Mouse (Mus musculus) hindbrain, embryonic 13.5 days (tissue): ENCODE results near the gene Zfp319. TPM values are rescaled to one million over a fixed set of nuclear protein-coding genes. Genes with fewer than 3 reads are reported as not detected.

ENCODE experiments used
- ATAC-seq: fragments of 200-750 bp; cut with Nextera tagmentation; 2 replicates; pipeline ENCODE4 v1.8.0; 2017; ENCODE audit warnings: moderate TSS enrichment; ENCODE audit not compliant: low FRiP score
- H3K27ac ChIP-seq: fragments of 300-500 bp; sonication (generic); 2 replicates; pipeline ENCODE4 v1.5.1; 2015; ENCODE audit warnings: inconsistent platforms, mild to moderate bottlenecking, moderate library complexity
- H3K27me3 ChIP-seq: fragments of 300-500 bp; sonication (generic); 2 replicates; pipeline ENCODE4 v1.6.1; 2015; ENCODE audit warnings: mild to moderate bottlenecking, inconsistent platforms
- H3K36me3 ChIP-seq: fragments of 300-500 bp; sonication (generic); 2 replicates; pipeline ENCODE4 v1.6.1; 2015; ENCODE audit warnings: mild to moderate bottlenecking, inconsistent platforms
- H3K4me1 ChIP-seq: fragments of 300-500 bp; sonication (generic); replicated peaks from 2 replicates; pipeline ENCODE4 v1.6.1; 2015; ENCODE audit warnings: inconsistent platforms
- H3K4me2 ChIP-seq: fragments of 300-500 bp; sonication (generic); 2 replicates; pipeline ENCODE4 v1.6.1; 2015; ENCODE audit warnings: inconsistent platforms, mild to moderate bottlenecking, moderate library complexity
- H3K4me3 ChIP-seq: fragments of 300-500 bp; sonication (generic); 2 replicates; pipeline ENCODE4 v1.5.1; 2015; ENCODE audit warnings: mild to moderate bottlenecking, inconsistent platforms
- H3K9ac ChIP-seq: fragments of 300-500 bp; sonication (generic); 2 replicates; pipeline ENCODE4 v1.6.1; 2015; ENCODE audit warnings: mild to moderate bottlenecking, inconsistent platforms
- H3K9me3 ChIP-seq: fragments of 300-500 bp; sonication (generic); 2 replicates; pipeline ENCODE4 v1.6.1; 2016; ENCODE audit warnings: inconsistent platforms
- WGBS: fragments of 180-500 bp; shearing (Covaris S2); methylation state at CpG from one replicate; pipeline ENCODE4 v1.1.7; 2015; 5-methylcytosine and 5-hydroxymethylcytosine counted together
- polyA plus RNA-seq: library from polyadenylated mRNA; unstranded; fragments of >200 nt; fragmentation: Nextera tagmentation; extraction: Ambion mirVana; gene quantifications from 2 replicates; pipeline ENCODE4 v1.2.1, GENCODE M21; 2015

The Zfp319 gene
- polyA plus RNA-seq, 1 experiment from 2014 or later = 16.6 TPM

DNA sequence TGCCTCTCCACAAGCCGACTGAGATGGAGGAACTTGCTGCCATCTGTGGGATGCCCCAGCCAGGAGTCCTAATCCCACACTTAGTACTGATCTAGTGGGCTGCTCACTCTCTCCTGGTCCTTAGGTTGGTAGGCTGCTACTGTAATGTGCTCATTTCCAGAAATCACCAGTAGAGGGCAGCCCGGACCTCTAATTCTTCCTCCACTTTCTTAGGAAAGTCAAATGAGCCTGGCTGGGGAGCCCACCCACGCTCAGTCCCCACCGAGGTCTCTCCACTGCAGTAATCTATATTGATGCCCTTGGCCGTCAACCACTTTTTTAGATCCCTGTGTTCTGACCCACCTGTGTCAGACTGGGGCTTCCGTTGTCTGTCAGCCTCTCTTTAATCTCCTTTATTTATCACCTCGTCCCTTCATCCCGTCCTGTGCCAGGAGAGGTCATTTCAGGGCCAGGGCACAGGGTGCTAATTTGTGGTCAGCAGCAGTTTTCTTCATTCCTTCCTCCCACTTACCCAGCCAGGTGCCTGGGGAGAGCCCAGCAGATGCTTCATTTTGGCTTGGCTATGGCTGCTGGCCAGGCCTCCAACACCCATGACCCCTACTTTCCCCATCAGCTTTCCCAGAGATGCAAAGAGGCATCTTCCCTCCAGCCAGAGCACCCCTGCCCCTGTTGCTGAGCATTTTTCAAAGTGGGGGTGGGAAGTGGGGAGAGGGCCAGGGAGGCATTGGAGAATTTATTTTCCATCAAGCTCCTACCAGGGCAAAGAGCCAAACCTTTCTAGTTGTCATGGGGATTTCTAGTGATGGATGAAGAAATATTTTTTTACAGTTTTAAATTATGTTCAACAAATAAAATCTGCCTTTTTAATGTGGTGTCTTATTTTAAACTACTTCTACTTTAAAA lies 15.1 kb upstream of the Zfp319 start:
- 27% methylated on average over 8 of the region's 8 CpGs for WGBS
- Histone ChIP-seq H3K27me3 (no peaks in the 10 kb centered on the region), H3K27ac (no peak overlapping the region), H3K9me3 (no peaks in the 10 kb centered on the region), H3K4me1 (peaks cover 37% of the 10 kb centered on the region), H3K9ac (no peak overlapping the region), H3K4me2 (no peak overlapping the region), H3K4me3 (no peak overlapping the region), H3K36me3 (peaks cover 28% of the 10 kb centered on the region)
- 0 out of 2 replicates have a peak, but pooled peaks have one; percentile 29 for ATAC-seq

DNA sequence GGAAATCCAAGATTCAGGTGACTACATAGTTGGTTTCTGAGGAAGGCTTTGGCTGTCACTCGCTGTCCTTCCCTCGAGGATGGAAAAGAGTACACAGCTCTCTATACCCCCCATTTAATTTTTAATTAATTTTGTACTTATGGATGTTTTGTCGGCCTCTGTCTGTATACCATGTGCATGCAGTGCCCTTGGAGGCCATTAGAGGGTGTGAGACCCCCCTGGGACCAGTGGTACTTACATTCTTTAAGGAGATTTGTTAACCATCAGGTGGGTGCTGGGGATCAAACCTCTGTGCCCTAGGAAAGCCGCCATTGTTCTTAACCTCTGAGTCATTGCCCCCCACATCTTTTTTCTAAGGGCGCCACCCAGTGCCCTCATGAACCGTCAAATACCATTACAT lies 12.9 kb upstream of the Zfp319 start:
- Histone ChIP-seq H3K36me3 (peaks cover 50% of the 10 kb centered on the region), H3K4me3 (no peak overlapping the region), H3K9me3 (no peaks in the 10 kb centered on the region), H3K9ac (no peak overlapping the region), H3K4me1 (peaks cover 24% of the 10 kb centered on the region), H3K4me2 (no peak overlapping the region), H3K27me3 (no peaks in the 10 kb centered on the region), H3K27ac (no peak overlapping the region)
- ATAC-seq = no peak
- 72% methylated on average over 6 of the region's 6 CpGs for WGBS

DNA sequence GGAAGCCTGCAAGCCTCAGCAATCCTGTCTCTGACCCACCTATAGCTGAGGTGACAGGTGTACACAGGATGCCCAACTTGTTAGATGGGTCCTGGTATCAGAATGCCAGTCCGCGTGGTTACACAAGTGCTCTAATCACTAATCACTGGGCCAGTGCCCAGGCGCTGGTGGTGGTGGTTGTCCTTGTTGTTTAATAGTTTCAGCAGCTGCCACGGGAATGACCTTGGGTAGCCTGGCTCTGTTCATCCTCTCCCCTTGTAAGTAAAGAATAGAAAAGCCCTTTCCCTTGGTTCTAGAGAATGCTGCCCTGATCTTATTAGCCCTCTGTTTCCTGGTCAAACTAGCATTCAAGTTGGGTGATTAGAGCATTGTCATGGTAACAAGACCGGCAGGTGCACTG lies 10.0 kb upstream of the Zfp319 start:
- Histone ChIP-seq H3K4me3 (no peak overlapping the region), H3K9ac (no peak overlapping the region), H3K9me3 (no peaks in the 10 kb centered on the region), H3K4me2 (no peak overlapping the region), H3K27me3 (no peaks in the 10 kb centered on the region), H3K4me1 (peaks cover under 1% of the 10 kb centered on the region; the same call in 1 of the 2 replicates), H3K27ac (no peak overlapping the region), H3K36me3 (peaks cover 76% of the 10 kb centered on the region)
- no peak for ATAC-seq
- WGBS = 70% methylated on average over 5 of the region's 5 CpGs

DNA sequence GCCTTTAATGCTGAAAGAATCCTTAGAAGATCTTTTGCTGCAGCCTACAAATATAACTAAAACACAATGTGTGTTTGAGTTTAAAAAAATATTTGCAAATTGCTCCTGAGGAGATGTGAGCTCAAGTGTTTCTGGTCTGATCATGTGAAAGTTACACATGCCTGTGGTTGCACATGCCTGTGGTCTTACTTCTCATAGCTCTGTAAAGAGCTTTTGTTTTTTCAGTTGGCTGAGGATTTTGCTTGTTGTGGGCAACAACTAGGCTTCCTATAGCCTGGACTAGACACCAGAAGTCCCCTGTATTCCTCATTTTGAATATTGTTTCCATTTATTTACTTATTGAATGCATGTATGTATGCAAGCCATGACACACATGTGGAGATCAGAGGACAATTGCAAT lies 4.6 kb upstream of the Zfp319 start:
- no peak overlapping the region for H3K4me2 ChIP-seq
- H3K27me3 ChIP-seq = no peaks in the 10 kb centered on the region
- H3K4me3 ChIP-seq = no peak overlapping the region
- no peak overlapping the region for H3K27ac ChIP-seq
- H3K9ac ChIP-seq = no peak overlapping the region
- H3K4me1 ChIP-seq = peaks cover 11% of the 10 kb centered on the region
- peaks cover 51% of the 10 kb centered on the region for H3K36me3 ChIP-seq
- no peak for ATAC-seq
- no peaks in the 10 kb centered on the region for H3K9me3 ChIP-seq

DNA sequence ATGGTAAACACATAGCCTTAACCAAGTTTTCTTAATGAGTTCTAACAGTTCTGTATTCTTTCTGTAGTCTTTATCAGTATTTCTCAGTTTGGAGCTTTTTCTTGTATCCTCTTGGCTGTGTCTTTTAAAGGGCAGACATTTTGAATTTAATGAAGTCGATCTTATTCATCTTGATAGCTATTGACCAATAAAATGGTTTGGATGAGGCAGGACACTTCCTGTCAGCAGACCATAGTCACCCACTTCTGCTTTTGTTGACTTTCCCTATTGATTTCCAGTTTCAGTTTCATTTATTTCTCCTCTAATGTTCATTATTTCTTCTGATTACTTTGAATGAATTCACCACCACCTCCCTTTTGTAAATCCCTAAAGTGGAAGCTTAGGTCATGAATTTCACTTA lies 4.0 kb upstream of the Zfp319 start:
- no peak for ATAC-seq
- H3K9ac ChIP-seq = no peak overlapping the region
- no peak overlapping the region for H3K4me3 ChIP-seq
- H3K36me3 ChIP-seq = peaks cover 45% of the 10 kb centered on the region
- no peak overlapping the region for H3K4me2 ChIP-seq
- H3K27me3 ChIP-seq = no peaks in the 10 kb centered on the region
- H3K9me3 ChIP-seq = no peaks in the 10 kb centered on the region
- 94% methylated on average over 1 of the region's 1 CpGs for WGBS
- H3K4me1 ChIP-seq = peaks cover 13% of the 10 kb centered on the region
- no peak overlapping the region for H3K27ac ChIP-seq

DNA sequence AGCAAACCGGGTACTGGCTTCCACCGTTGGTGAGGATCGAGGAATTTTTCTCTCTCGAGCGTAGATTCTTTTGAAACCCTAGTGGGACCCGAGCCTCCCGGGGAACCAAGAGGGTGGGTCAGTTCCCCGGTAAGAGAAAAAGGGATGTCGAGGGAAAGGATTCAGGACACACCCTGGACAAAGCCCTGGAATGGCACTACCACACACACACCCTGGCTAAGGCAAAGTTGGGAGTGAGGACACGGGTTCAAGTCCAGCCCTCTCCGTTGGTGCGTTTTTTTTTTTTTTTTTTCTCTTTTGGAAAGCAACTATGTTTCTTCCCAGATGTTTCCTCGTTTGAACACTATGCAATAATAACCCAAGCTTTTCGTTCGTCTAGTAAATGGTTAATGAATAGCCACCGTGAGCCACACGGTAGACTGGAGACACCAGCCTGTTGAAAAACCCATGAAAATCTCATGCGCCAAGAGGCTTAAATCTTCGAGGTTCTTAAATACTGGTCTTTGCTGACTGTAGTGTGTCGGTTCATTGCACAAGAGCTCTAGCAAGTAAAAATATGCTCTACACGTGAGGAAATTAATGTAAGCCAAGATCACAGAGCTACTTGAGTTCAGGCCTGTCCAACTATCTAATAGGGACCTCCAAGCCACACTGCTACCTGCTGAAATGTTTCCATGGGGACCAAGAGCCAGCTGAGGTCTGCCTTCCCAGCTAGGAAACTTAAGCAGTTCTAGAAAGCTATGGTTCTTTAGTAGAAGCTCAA lies 868 bp upstream of the Zfp319 start:
- H3K4me1 ChIP-seq = peaks cover 40% of the 10 kb centered on the region
- H3K27me3 ChIP-seq = no peaks in the 10 kb centered on the region
- no peak for ATAC-seq
- H3K4me2 ChIP-seq = peak overlapping the region; percentile 74
- peak overlapping the region; percentile 97 for H3K27ac ChIP-seq
- no peaks in the 10 kb centered on the region for H3K9me3 ChIP-seq
- H3K36me3 ChIP-seq = peaks cover 36% of the 10 kb centered on the region
- H3K9ac ChIP-seq = peak overlapping the region; percentile 99
- peak overlapping the region; percentile 85 for H3K4me3 ChIP-seq
- whole genome bisulfite sequencing = 24% methylated on average over 21 of the region's 21 CpGs

DNA sequence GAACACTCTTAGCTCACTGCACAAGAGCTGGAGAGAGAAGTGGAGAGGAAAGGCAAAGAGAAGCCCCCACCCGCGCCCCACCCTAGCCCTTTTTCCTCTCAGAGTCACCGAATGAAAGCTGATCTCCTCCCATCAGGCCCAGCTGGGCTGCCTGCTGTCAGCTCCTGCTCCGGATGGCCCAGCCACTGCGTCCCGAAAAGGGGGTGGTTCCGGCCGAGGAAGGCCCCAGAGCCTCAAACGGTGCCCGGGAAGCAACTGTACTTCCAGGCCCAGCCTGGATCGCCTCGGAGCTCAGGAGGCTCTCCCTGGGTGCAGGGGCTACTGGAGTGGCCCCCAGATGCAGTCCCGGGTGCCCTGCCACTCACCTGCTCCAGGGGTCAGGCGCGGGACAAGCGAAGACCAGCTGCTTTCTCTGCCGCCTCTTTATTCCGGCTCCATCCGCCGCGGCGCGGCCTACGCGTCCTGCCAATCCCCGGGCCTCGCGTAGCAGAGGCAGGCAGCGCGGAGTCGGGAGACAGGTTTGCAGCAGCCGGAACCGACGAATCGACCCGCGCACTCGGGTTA lies 512 bp downstream of the Zfp319 start:
- H3K36me3 ChIP-seq = peaks cover 44% of the 10 kb centered on the region
- under 1% methylated on average over 38 of the region's 38 CpGs for WGBS

DNA sequence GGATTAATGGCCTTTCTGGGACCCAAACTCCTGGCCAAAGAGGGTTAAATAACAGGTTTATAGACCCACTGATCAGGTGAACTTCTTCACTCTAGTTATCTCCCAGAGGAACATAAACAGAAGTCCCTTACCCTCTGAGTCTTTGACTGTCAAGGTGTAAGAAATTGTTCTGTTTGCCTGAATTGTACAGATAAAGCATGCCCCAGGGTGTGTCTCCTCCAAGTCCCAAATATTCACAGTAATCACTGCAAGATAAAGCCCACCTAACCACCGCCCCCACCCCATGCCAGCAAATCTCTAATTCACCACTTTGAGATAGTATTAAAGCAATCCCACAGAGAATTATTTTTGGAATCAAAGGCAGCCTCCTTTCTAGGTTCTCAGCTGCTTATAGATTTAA lies 1.4 kb downstream of the Zfp319 start:
- Histone ChIP-seq H3K27ac (peak overlapping the region; percentile 97; the same call in 1 of the 2 replicates), H3K9me3 (no peaks in the 10 kb centered on the region), H3K4me2 (peak overlapping the region; percentile 74), H3K36me3 (peaks cover 53% of the 10 kb centered on the region), H3K4me1 (peaks cover 60% of the 10 kb centered on the region), H3K9ac (peak overlapping the region; percentile 99), H3K4me3 (peak overlapping the region; percentile 85), H3K27me3 (no peaks in the 10 kb centered on the region)
- no peak for ATAC-seq
- WGBS = 86% methylated on average over 1 of the region's 1 CpGs

More for the DNA sequence above, 512 bp downstream of the Zfp319 start:
- Histone ChIP-seq H3K4me3 (peak overlapping the region; percentile 85), H3K9me3 (no peaks in the 10 kb centered on the region), H3K27ac (peak overlapping the region; percentile 97), H3K4me1 (peaks cover 53% of the 10 kb centered on the region), H3K9ac (peak overlapping the region; percentile 99), H3K4me2 (peak overlapping the region; percentile 74), H3K27me3 (no peaks in the 10 kb centered on the region)
- ATAC-seq = peak; percentile 47

DNA sequence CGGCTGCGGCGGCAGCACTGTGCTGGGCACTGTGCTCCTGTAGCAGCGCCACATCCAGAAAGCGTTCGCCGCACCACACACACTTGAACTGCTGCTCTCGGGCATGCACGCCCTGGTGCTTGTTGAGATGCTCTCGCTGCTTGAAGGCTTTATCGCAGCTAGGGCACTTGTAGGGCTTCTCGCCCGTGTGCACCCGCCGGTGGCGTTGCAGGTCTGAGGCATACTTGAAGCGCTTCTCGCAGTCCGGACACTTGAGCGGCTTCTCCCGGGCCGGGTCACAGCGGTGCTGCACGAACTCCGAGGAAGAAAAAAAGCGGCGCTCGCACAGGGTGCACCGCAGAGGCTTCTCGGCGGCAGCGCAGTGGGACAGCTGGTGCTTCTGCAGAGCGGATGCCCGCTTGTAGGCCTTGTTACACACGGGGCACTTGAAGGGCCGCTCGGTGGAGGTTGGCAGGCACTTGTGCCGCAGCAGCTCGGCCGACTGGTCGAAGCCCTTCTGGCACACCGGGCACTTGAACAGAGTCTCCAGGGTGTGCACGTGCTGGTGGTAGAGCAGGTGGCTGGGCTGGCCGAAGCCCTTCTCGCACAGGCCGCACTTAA lies 3.8 kb downstream of the Zfp319 start:
- Histone ChIP-seq H3K4me2 (no peak overlapping the region), H3K4me3 (no peak overlapping the region), H3K27me3 (no peaks in the 10 kb centered on the region), H3K36me3 (peaks cover 64% of the 10 kb centered on the region), H3K9me3 (no peaks in the 10 kb centered on the region), H3K27ac (no peak overlapping the region), H3K9ac (0 out of 2 replicates have a peak overlapping the region, but pooled peaks have one; percentile 8), H3K4me1 (peaks cover 67% of the 10 kb centered on the region)
- 87% methylated on average over 45 of the region's 46 CpGs for WGBS
- no peak for ATAC-seq

DNA sequence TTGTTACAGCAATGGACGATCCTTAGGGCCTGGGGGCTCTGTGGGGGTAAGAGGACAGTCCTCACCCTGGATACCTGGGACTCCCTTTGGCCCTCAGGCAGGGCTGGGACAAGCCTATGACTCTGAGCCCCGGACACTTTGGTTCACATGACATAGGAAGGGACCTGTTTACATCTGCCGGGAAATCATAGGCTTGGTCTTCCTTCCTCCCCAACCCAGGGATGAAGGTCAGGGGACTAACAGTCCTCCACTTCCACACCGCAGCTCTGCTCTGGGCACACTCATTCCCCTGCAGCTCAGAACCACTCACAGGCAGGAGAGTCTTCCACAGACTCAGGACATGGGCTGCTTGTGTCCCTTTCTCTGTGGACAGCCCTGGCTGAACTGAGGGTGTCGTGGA lies 4.9 kb downstream of the Zfp319 start:
- no peak overlapping the region; the same call in 1 of the 2 replicates for H3K27ac ChIP-seq
- no peak overlapping the region for H3K4me3 ChIP-seq
- H3K36me3 ChIP-seq = peaks cover 64% of the 10 kb centered on the region
- no peaks in the 10 kb centered on the region for H3K9me3 ChIP-seq
- peak overlapping the region; percentile 20; the same call in 1 of the 2 replicates for H3K9ac ChIP-seq
- no peak overlapping the region for H3K4me2 ChIP-seq
- peaks cover 61% of the 10 kb centered on the region for H3K4me1 ChIP-seq
- ATAC-seq = no peak
- 94% methylated on average over 5 of the region's 5 CpGs for WGBS
- no peaks in the 10 kb centered on the region for H3K27me3 ChIP-seq

DNA sequence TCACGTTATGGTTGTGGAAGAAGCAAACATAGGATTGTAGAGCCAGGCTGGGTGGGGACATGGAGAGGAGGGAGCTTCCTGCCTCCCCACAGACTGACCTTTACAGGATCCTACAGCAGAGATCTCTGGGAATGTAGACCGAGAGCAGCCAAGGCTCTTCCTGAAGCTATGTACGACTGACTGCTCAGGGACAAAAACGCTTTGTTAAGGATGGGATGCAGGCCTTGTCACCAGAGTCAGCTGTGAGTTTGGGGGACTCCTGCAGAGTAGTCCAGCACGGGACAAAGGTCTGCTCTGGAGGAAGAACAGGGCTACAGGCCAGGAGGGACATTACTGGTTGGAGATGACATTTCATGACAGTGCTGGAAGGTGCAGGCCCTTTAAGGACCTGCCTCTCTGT lies 7.1 kb downstream of the Zfp319 start:
- Histone ChIP-seq H3K36me3 (peaks cover 62% of the 10 kb centered on the region), H3K4me2 (no peak overlapping the region), H3K4me1 (peaks cover 63% of the 10 kb centered on the region), H3K9me3 (no peaks in the 10 kb centered on the region), H3K4me3 (no peak overlapping the region), H3K27ac (0 out of 2 replicates have a peak overlapping the region, but pooled peaks have one; percentile 42), H3K27me3 (peaks cover 13% of the 10 kb centered on the region), H3K9ac (no peak overlapping the region)
- WGBS = 33% methylated on average over 5 of the region's 5 CpGs
- ATAC-seq = no peak

DNA sequence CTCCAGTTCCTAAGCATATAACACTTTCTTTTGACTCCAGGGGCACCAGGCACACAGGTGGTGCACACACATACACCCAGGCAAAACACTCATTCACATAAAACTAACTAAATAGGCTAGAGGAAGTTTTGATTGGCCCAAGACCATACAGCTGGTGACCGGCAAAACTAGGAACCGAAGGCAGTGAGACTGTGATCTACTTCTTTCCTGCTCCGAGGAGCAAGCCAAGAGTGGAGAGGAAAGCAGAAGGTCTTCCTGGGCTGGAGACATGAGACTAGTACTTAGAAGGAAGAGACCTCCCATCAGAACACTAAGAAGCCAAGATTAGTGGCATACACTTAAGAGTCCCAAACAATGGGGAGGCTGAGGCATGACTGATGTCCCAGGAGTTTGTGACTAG lies 8.5 kb downstream of the Zfp319 start:
- H3K4me1 ChIP-seq = peaks cover 53% of the 10 kb centered on the region
- H3K27ac ChIP-seq = no peak overlapping the region
- 86% methylated on average over 3 of the region's 3 CpGs for WGBS
- H3K4me2 ChIP-seq = no peak overlapping the region
- peaks cover 47% of the 10 kb centered on the region for H3K36me3 ChIP-seq
- no peaks in the 10 kb centered on the region for H3K9me3 ChIP-seq
- no peak for ATAC-seq
- peaks cover 18% of the 10 kb centered on the region for H3K27me3 ChIP-seq
- H3K4me3 ChIP-seq = no peak overlapping the region
- no peak overlapping the region for H3K9ac ChIP-seq
